Mouse (Mus musculus) erythroid progenitor cell, adult 5-6 weeks (primary cell): Measurements from ENCODE around the gene Olfr482. TPM values are rescaled to one million over a fixed set of nuclear protein-coding genes. Genes with fewer than 3 reads are reported as not detected.

Experiments
- ATAC-seq: replicated peaks from 2 replicates; pipeline ENCODE4 v1.8.0; 2016; ENCODE audit warnings: moderate number of reproducible peaks, mild to moderate bottlenecking, moderate TSS enrichment, inconsistent platforms; ENCODE audit not compliant: poor library complexity, low FRiP score, severe bottlenecking
- total RNA-seq, 2 experiments: library from RNA; stranded (forward) in 1 of 2; stranded (reverse) in 1 of 2; fragments of 150-400 nt in 1 of 2; fragments of 186-747, 209-891 nt in 1 of 2; gene quantifications; 2 replicates each; pipeline versions ENCODE4 v1.2.3 to v1.2.4; 2015 to 2017; ENCODE audit warnings: low replicate concordance in 2 of 2

The Olfr482 gene
- not detected in 2 replicates for total RNA-seq (2015; ENCODE audit: low replicate concordance)
- not detected in 2 replicates for total RNA-seq (2017; ENCODE audit: low replicate concordance)

- no peak for ATAC-seq
Measured at GRCm38 (mm10) chr7:108097486-108097885, at the start of gene Olfr482. Gene Olfr482 (minus strand): TSS chr7:108097586.

GRCm38 (mm10) chr7:108127349-108127748 lies 30.0 kb upstream of the Olfr482 start, which contains the start of gene Olfr484:
Gene Olfr484 (minus strand): TSS chr7:108127449.
- no peak for ATAC-seq

GRCm38 (mm10) chr7:108121416-108121815 lies 24.0 kb upstream of the Olfr482 start:
- ATAC-seq = no peak

DNA sequence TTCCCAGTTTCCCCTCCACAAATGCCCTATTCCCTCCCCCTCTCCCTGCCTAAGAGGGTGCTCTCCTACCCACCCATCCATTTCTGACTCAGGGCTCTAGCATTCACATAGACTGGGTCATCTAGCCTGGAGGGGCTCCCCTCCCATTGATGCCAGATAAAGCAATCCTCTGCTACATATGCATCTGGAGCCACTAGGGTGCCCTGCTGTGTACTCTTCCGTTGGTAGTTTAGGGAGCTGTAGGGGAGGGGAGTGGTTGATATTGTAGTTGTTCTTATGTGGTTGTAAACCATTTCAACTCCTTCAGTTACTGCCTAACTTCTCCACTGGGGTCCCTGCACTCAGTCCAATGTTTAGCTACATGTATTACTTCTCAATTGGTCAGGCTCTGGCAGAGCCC lies 23.3 kb upstream of the Olfr482 start:
- no peak for ATAC-seq

- ATAC-seq = no peak
Measured at GRCm38 (mm10) chr7:108100549-108100948, 3.2 kb upstream of the Olfr482 start, which contains the start of gene Olfr483. Gene Olfr483 (plus strand): TSS chr7:108100849.

GRCm38 (mm10) chr7:108079555-108079954 lies 17.8 kb downstream of the Olfr482 start, which contains the start of gene Olfr481:
Gene Olfr481 (plus strand): TSS chr7:108079855.
- ATAC-seq = no peak

DNA sequence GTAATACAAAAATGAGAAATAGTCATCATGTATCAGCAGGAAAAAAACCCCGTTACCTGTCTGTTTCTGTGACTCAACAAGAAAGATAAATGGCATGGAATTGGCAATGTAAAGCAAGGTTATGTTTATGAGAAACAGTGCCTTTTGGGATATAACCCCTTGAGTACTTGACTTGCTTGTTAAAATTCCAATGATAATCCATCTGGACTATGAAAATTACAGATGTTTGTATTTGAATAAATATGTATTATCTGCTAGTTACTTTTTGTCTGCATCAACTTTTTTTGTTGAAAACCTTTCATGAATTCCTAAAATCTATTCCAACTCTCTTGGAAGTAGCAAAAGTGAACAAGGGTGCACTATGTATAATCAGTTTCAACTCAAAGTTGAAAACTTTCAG lies 30.1 kb downstream of the Olfr482 start, which contains the start of gene Olfr480:
Gene Olfr480, minus strand, starts transcription at position 101 of the 400 bp plus-strand sequence.
- no peak for ATAC-seq

DNA sequence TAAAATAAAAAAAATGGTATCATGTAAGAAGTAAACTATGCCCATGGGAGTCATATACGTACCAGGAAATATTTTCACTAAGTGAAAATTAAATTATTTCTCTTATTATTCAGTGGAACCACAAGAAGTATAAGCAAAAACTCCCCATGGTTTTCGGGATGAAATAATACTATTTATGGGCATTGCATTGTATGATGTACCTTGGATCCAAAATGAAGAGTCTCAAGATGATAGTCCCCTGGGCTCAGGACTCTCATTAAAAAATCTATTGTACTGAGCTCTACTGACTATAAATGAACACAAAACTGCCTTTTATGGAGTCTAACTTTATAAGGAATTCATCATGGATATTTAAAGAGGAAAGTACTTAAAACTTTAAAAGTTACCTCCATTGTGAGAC lies 47.0 kb downstream of the Olfr482 start, which contains the start of gene Olfr479:
Gene Olfr479, plus strand, starts transcription at position 301 of the 400 bp plus-strand sequence.
- no peak for ATAC-seq

Other genes starting within 250 kb of the Olfr482 start
- gene Olfr472, start 199.7 kb downstream of the Olfr482 start, total RNA-seq (2015; ENCODE audit: low replicate concordance) = not detected in 2 replicates
- gene Olfr472, start 199.7 kb downstream of the Olfr482 start, total RNA-seq (2017; ENCODE audit: low replicate concordance) = not detected in 2 replicates
- not detected in 2 replicates for gene Olfr473, start 167.1 kb downstream of the Olfr482 start, total RNA-seq (2015; ENCODE audit: low replicate concordance)
- gene Olfr473, start 167.1 kb downstream of the Olfr482 start, total RNA-seq (2017; ENCODE audit: low replicate concordance) = not detected in 2 replicates
- not detected in 2 replicates for gene Olfr474, start 142.9 kb downstream of the Olfr482 start, total RNA-seq (2015; ENCODE audit: low replicate concordance)
- not detected in 2 replicates for gene Olfr474, start 142.9 kb downstream of the Olfr482 start, total RNA-seq (2017; ENCODE audit: low replicate concordance)
- gene Olfr476, start 132.8 kb downstream of the Olfr482 start, total RNA-seq (2015; ENCODE audit: low replicate concordance) = not detected in 2 replicates
- not detected in 2 replicates for gene Olfr476, start 132.8 kb downstream of the Olfr482 start, total RNA-seq (2017; ENCODE audit: low replicate concordance)
- gene Olfr477, start 110.9 kb downstream of the Olfr482 start, total RNA-seq (2015; ENCODE audit: low replicate concordance) = not detected in 2 replicates
- gene Olfr477, start 110.9 kb downstream of the Olfr482 start, total RNA-seq (2017; ENCODE audit: low replicate concordance) = not detected in 2 replicates
- not detected in 2 replicates for gene Olfr478, start 63.6 kb downstream of the Olfr482 start, total RNA-seq (2015; ENCODE audit: low replicate concordance)
- not detected in 2 replicates for gene Olfr478, start 63.6 kb downstream of the Olfr482 start, total RNA-seq (2017; ENCODE audit: low replicate concordance)
- gene Olfr479, start 46.9 kb downstream of the Olfr482 start, total RNA-seq (2015; ENCODE audit: low replicate concordance) = not detected in 2 replicates
- not detected in 2 replicates for gene Olfr479, start 46.9 kb downstream of the Olfr482 start, total RNA-seq (2017; ENCODE audit: low replicate concordance)
- not detected in 2 replicates for gene Olfr480, start 30.2 kb downstream of the Olfr482 start, total RNA-seq (2015; ENCODE audit: low replicate concordance)
- gene Olfr480, start 30.2 kb downstream of the Olfr482 start, total RNA-seq (2017; ENCODE audit: low replicate concordance) = not detected in 2 replicates
- gene Olfr481, start 17.7 kb downstream of the Olfr482 start, total RNA-seq (2015; ENCODE audit: low replicate concordance) = not detected in 2 replicates
- not detected in 2 replicates for gene Olfr481, start 17.7 kb downstream of the Olfr482 start, total RNA-seq (2017; ENCODE audit: low replicate concordance)
- not detected in 2 replicates for gene Olfr483, start 3.3 kb upstream of the Olfr482 start, total RNA-seq (2015; ENCODE audit: low replicate concordance)
- gene Olfr483, start 3.3 kb upstream of the Olfr482 start, total RNA-seq (2017; ENCODE audit: low replicate concordance) = not detected in 2 replicates
- gene Olfr484, start 29.9 kb upstream of the Olfr482 start, total RNA-seq (2015; ENCODE audit: low replicate concordance) = not detected in 2 replicates
- not detected in 2 replicates for gene Olfr484, start 29.9 kb upstream of the Olfr482 start, total RNA-seq (2017; ENCODE audit: low replicate concordance)
- gene Olfr485, start 62.3 kb upstream of the Olfr482 start, total RNA-seq (2015; ENCODE audit: low replicate concordance) = not detected in 2 replicates
- not detected in 2 replicates for gene Olfr485, start 62.3 kb upstream of the Olfr482 start, total RNA-seq (2017; ENCODE audit: low replicate concordance)
- gene Olfr486, start 75.2 kb upstream of the Olfr482 start, total RNA-seq (2015; ENCODE audit: low replicate concordance) = not detected in 2 replicates
- gene Olfr486, start 75.2 kb upstream of the Olfr482 start, total RNA-seq (2017; ENCODE audit: low replicate concordance) = not detected in 2 replicates
- not detected in 2 replicates for gene Olfr487, start 117.0 kb upstream of the Olfr482 start, total RNA-seq (2015; ENCODE audit: low replicate concordance)
- not detected in 2 replicates for gene Olfr487, start 117.0 kb upstream of the Olfr482 start, total RNA-seq (2017; ENCODE audit: low replicate concordance)
- gene Olfr488, start 160.8 kb upstream of the Olfr482 start, total RNA-seq (2015; ENCODE audit: low replicate concordance) = not detected in 2 replicates
- not detected in 2 replicates for gene Olfr488, start 160.8 kb upstream of the Olfr482 start, total RNA-seq (2017; ENCODE audit: low replicate concordance)
- gene Olfr490, start 191.3 kb upstream of the Olfr482 start, total RNA-seq (2015; ENCODE audit: low replicate concordance) = not detected in 2 replicates
- not detected in 2 replicates for gene Olfr490, start 191.3 kb upstream of the Olfr482 start, total RNA-seq (2017; ENCODE audit: low replicate concordance)
- not detected in 2 replicates for gene Olfr491, start 215.9 kb upstream of the Olfr482 start, total RNA-seq (2015; ENCODE audit: low replicate concordance)
- not detected in 2 replicates for gene Olfr491, start 215.9 kb upstream of the Olfr482 start, total RNA-seq (2017; ENCODE audit: low replicate concordance)
- gene Olfr492, start 226.1 kb upstream of the Olfr482 start, total RNA-seq (2015; ENCODE audit: low replicate concordance) = not detected in 2 replicates
- gene Olfr492, start 226.1 kb upstream of the Olfr482 start, total RNA-seq (2017; ENCODE audit: low replicate concordance) = not detected in 2 replicates
- gene Olfr493, start 249.4 kb upstream of the Olfr482 start, total RNA-seq (2015; ENCODE audit: low replicate concordance) = not detected in 2 replicates
- not detected in 2 replicates for gene Olfr493, start 249.4 kb upstream of the Olfr482 start, total RNA-seq (2017; ENCODE audit: low replicate concordance)